Mouse (Mus musculus) gonadal fat pad, adult 2 months (tissue): ENCODE data around the gene Aco1. TPM values are rescaled to one million over a fixed set of nuclear protein-coding genes. Genes with fewer than 3 reads are reported as not detected.

Source experiments
- polyA plus RNA-seq: library from polyadenylated mRNA; depleted of rRNA; stranded (reverse); fragments of >200 nt; gene quantifications from 2 replicates; pipeline ENCODE4 v1.2.3, GENCODE M21; 2012; rRNA removed

Aco1 gene
- polyA plus RNA-seq, 1 experiment, result 143 TPM

Other genes starting within 250 kb of the Aco1 start
- 13.0 and 15.0 TPM in 2 replicates for gene Ddx58, start 96.7 kb downstream of the Aco1 start, polyA plus RNA-seq
- gene Smim27, start 126.5 kb downstream of the Aco1 start, polyA plus RNA-seq, result 23.7 and 29.1 TPM in 2 replicates
- gene Topors, start 126.8 kb downstream of the Aco1 start, polyA plus RNA-seq, result 4.1 and 6.7 TPM in 2 replicates
- 85.4 and 99.4 TPM in 2 replicates for gene Ndufb6, start 136.3 kb downstream of the Aco1 start, polyA plus RNA-seq